Mouse (Mus musculus) megakaryocyte-erythroid progenitor cell, adult 5 weeks (primary cell): ENCODE results near the gene Mymx. TPM values are rescaled to one million over a fixed set of nuclear protein-coding genes. Genes with fewer than 3 reads are reported as not detected.

Source experiments
- polyA plus RNA-seq: library from polyadenylated mRNA; stranded (reverse); fragments of >175 nt; gene quantifications from 2 replicates; pipeline ENCODE4 v1.2.3, GENCODE M21; 2012

Mymx gene
- not detected in 2 replicates for polyA plus RNA-seq

DNA sequence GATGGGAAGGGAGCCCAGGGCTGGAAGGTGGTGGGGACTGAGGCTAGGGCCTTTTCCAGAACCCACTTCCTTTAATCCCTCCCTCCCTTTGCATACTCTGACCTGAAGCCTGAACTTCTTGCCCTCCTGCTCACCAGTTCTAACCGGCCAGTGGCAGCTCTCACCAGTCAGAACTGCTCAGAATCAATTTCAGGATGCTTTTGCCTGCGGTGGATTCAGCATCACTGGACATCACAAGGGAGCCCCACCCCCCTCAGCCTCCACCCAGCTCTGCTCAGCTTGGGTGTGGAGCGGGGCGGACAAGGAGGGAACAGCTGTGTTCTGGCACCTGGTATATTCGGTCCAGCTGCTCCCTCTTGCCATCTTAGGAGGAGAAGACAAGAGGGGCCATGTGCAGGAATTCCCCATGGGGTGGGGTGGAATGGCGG lies at the start of gene Mymx:
Gene Mymx (minus strand): TSS at position 226 of the 428 bp plus-strand sequence.

DNA sequence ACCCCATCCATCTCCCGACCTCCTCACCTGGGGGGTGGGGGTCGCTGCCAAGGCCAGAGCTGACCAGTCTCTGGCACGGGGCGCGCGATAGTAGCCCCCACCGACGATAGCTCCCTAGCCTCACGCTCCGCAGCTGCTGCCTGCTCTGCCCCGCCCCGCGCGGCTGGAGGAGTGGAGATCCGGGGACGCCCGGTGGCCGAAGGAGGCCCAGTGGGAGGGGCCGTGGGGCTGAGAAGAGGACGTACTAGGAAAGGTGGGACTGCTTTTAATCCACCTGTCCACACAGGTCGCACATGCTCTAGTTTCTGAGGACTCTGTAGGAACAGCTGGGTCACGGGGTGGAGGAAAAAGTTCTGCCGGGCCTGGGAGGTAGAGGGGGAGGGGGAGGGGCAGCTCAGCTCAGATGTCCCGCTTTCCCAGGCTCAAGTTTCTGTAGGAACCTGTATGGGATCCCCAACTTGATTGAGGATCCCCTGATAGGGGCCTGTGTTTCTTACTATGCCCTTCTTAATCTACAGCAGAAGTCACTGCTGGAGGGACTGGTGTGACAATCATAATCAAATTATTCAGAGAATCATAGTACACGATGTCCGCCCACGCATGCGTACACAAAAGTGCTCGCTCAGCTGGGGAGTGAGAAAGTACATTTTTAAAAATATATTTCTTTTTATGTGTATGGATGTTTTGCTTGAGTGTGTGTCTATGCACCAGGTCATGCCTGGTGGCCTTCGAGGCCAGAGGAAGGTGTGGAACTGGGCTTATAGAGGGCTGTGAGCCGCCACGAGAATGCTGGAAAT lies 2.3 kb downstream of the Mymx start, which contains the start of gene Slc29a1:
Gene Slc29a1 (minus strand): TSS at position 161 of the 797 bp plus-strand sequence.

DNA sequence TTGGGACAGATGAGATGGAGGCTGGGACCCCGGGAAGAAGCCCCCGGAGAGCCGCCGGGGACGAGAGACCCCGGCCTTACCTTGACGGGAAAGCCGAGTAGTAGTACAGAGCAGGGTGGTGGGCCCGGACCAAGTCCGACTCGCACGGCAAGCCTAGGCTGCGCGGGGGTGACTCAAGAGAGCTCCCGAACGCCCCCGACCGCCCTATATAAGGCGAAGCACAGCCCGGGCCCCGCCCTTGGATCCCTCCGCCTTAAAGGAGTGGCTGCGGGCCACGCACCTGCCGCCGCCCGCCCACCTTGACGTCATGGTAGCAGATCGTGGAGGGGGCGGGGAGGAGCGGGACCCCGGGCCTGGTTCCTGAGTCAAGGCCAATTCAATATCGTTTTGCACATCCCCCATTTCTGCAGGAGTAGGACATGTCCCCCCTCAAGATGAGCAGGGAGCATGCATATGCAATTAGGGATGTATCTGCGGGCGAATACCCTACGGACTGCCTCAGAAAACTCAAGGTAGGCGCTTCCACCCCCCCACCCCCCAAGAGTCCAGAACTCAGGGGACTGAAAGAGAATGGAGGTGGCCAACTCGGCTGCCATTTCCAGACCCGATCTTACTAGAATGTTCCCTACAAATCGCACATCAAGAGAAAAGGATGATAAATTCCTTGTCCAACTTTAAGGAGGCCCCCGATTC lies 28.7 kb downstream of the Mymx start, which contains the start of gene Hsp90ab1:
Gene Hsp90ab1 (minus strand): TSS at position 185 of the 693 bp plus-strand sequence.

DNA sequence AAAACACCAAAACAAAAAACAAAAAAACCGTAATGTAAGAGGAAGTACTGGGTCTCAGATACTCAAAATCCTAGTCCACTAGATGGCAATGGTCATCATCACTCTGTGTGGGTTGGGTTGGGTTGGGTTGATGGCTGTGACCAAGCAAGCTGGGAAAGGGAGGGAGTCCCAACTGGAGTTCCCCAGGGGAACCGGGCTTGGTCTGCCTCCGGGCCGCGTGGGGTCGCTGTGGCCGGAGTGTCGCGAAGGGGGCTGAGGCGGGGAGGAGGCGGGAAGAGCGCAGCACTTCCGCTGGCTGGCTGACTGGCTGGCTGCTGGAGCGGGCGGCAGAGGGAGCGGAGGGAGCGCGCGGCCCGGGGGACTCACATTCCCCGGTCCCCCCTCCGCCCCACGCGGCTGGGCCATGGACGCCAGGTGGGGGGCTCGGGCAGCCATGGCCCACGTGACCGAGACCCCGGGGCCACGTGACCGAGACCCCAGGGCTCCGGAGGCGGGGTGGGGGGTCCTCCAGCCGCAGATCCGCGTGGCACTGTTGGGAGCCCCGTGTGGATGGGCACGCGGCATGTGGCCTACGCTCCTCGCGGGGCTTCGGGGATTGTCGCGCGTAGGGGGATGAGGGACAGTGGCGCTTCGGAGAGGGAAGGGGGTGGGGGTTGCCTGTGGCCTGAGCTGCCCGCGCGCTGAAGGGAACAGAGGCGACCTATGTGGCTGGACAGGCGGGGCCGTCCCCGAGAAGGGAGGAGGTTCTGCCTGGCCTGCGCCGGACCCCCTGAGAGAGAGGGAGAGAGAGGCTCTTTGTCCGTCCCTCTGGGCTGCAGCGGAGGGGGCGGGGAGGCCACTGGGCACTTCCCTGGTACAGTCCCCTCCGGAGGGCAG lies 38.0 kb downstream of the Mymx start, which contains the start of gene Slc35b2:
Gene Slc35b2 (plus strand): TSS at position 220 of the 876 bp plus-strand sequence.

DNA sequence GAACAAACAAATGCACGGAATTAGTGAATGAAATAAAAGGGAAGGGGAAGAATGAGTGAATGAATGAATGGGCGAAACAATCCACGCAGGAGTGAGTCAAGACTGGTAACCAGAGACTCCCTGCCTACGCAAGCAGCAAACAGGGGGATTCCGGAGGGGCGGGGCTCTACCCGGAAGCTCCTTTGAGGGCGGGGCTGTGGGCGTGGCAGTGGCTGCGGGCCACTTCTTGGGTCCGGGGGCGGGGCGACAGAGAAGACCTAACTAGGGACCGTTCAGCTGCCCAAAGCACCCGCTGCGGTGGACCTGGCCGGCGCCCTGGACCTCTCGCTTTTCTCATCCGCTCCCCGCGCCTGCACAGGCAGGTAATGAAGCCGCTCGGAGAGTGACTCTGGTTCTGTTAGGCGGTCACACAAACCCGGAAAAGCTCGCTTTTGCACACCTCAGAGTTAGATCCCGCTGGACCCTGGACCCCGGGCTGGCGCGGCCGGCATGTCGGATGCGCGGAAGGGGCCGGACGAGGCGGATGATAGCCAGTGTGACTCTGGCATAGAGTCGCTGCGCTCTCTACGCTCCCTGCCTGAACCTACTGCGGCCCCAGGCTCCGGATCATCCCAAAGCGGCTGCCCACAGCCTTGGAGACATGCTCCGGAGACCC lies 46.3 kb downstream of the Mymx start, which contains the start of gene Nfkbie:
Gene Nfkbie (plus strand): TSS at position 252 of the 655 bp plus-strand sequence.

Other genes with a start within 250 kb of the Mymx start
- gene Cdc5l, start 168.4 kb downstream of the Mymx start, polyA plus RNA-seq: 7.4 and 8.3 TPM in 2 replicates
- gene Spats1, start 126.7 kb downstream of the Mymx start, polyA plus RNA-seq: 0.03 TPM in 1 of 2 replicates, not detected in the other
- 39.1 and 48.9 TPM in 2 replicates for gene Aars2, start 95.3 kb downstream of the Mymx start, polyA plus RNA-seq
- gene Tcte1, start 78.7 kb downstream of the Mymx start, polyA plus RNA-seq: 0.06 TPM in 1 of 2 replicates, not detected in the other
- gene Tmem151b, start 52.4 kb downstream of the Mymx start, polyA plus RNA-seq: 0.26 and 0.31 TPM in 2 replicates
- gene Nfkbie, start 46.4 kb downstream of the Mymx start, polyA plus RNA-seq: 33.6 and 42.7 TPM in 2 replicates
- 38.8 and 39.1 TPM in 2 replicates for gene Slc35b2, start 38.2 kb downstream of the Mymx start, polyA plus RNA-seq
- 757 and 930 TPM in 2 replicates for gene Hsp90ab1, start 28.8 kb downstream of the Mymx start, polyA plus RNA-seq
- 165 and 204 TPM in 2 replicates for gene Slc29a1, start 2.5 kb downstream of the Mymx start, polyA plus RNA-seq
- 0.12 and 0.22 TPM in 2 replicates for gene Capn11, start 57.2 kb upstream of the Mymx start, polyA plus RNA-seq
- 183 and 201 TPM in 2 replicates for gene Mrpl14, start 84.2 kb upstream of the Mymx start, polyA plus RNA-seq
- gene Tmem63b, start 84.8 kb upstream of the Mymx start, polyA plus RNA-seq: 15.8 and 22.0 TPM in 2 replicates
- gene 1600014C23Rik, start 131.7 kb upstream of the Mymx start, polyA plus RNA-seq: not detected in 2 replicates